Mouse (Mus musculus): ENCODE data around the gene Bnc1.

Bnc1 gene

DNA sequence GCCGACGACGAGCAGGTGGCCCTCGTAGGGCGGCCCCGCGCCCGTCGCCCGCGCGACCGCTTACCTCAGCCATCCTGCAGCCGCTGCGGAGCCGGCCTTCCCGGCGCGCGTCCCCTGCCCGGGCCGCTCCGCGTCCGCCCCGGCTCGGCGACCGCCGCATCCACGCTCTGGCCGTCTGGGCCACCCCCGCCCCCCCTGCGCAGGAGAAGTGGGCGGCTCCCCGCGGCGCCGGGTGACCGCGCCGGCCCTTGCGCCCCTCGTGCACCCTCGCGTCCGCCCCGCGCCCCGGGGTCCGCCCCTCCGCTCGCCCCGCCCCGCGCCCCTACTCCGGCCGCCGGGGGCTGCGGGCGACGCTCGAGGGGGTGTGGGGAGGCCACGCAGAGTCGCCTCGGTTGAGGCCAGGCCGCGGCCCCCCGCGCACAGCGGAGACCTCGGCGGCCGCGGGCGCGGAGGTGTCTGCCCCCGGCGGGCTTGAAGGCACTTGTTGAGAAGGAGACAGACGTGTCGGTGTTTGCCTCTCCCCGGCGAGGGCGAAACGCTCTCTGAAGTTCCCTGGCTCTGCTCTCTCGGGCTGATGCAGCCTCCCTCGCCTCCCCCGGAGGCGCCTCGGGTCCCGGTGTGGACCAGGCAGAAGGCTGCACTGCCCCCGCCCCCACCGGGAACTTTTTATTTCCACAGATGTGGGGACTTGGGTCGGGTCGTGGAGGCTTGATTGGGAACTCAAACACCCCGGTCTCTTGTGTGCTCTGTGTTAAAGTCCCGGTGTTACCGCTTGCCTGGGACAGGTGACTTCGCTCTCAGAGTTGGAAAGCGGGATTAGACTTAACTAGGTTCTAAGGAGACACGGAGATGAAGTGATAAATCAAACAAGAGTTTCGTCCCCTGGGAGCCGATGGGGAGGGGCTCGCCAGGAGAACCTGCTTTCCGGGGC is at the start of gene Bnc1:
TSS of gene Bnc1 (minus strand) at position 162 of the 931 bp plus-strand sequence.
- DNase-seq: peak; percentile 9

DNA sequence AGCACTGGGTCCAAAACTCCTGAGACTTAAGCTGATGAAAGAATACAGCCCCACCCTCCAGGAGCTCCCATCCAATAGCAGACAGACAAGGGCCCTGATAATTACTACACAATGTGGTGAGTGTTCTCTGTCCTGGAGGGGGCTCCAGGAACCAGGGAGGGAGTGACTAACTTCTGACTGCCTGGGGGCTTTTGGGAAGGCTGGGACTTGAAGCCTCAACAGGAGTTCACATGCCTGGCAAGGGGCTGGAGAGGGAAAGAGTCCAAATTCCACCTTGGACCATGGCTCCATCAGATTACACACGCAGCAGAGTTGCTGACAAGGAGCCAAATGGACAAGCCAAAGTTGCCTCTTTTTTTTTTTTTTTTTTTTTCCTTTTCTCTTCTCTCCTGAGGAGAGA is 41.3 kb upstream of the Bnc1 start:
- no peak for DNase-seq

DNA sequence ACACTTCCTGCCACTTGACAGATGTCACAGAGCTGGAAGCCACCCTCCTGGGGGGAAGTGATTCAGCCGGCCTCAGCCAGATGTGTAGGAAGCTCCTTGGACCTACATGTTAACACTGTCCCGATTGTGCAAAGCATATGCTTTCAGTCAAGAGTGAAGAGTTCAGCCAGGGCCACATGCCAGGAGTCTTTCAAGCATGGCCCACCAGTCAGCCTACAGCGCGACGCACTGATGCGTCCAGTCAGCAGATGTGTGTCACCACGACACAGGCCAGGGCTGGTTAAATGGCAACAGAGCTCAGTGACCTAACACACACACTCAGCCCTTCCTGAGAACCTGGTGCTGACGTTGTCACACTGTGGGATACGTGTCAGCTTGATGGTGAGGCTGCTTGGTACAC is 37.6 kb upstream of the Bnc1 start:
- DNase-seq: no peak

DNA sequence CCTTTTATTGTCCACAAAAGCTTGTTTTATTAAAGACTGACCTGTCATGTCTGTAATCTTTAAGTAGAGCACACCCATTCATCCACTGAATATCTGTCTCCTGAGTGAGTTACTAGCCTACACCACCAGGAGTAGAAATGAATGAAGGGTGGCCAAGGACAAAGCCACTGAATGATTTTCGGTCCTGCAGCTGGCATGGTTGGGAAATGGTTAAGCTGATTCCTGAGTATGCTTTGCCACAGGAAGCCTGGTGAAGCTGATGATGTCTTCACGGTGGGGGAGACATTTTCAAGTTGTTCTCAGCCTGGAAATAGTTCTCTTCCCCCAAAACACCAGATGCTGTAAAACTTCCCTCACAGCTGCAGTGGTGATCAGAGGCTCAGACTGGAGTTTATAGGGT is 33.7 kb upstream of the Bnc1 start:
- DNase-seq: no peak

DNA sequence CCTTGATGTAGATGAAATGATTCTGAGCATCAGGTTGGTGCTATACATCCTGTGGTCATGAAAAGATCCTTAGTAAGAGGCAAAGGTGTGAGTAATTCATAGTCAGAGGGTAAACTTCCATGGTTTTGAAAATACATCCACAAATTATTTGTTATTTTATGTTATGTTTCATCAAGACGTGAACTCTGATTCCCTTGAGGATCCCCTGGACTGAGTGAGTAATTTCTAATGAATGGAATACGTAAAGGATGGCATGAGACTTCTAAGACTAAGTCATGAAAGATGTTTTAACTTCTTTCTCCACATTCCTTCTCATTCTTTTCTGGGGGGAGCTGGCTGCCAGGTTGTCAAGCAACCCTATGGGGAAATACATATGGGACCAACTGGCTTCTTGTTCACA is 31.6 kb upstream of the Bnc1 start:
- DNase-seq: no peak

DNA sequence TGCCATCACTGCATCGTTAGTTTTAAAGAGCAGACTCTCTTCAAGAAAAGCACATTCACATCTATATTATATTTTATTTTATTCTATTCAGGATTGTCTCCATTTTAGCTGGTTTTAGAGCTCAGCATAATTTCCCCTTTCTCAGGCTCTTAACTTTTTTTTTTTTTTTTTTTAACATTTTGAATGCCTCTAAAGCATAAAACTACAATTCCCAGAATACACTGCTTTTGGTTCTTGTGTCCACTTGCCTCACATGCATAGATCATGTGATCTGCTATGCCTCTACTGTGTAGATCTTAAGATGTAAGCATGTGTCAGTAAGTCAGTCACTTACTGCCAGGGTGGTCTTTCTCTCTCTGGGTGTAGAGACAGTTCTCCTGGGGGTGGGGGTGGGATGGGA is 30.3 kb upstream of the Bnc1 start:
- DNase-seq: no peak

DNA sequence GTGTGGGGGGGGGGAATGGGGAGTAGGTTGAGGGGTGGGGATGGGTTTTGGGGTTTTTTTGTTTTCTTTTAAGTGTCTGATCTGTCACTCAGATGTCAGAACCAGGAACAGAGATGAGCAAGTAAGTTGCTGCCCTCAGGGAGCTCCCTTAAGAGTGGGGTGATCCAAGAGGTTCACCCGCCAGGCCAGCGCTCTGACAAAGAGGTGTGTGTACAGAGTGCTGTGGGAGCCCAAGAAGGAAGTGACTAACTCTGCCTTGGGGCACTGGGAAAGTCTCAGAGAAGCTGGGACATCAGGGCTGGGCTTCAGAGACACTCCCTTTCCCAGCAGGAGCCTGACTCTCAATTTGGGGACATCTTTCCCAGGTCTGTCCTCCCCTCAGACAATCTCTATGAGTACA is 25.9 kb upstream of the Bnc1 start:
- no peak for DNase-seq

DNA sequence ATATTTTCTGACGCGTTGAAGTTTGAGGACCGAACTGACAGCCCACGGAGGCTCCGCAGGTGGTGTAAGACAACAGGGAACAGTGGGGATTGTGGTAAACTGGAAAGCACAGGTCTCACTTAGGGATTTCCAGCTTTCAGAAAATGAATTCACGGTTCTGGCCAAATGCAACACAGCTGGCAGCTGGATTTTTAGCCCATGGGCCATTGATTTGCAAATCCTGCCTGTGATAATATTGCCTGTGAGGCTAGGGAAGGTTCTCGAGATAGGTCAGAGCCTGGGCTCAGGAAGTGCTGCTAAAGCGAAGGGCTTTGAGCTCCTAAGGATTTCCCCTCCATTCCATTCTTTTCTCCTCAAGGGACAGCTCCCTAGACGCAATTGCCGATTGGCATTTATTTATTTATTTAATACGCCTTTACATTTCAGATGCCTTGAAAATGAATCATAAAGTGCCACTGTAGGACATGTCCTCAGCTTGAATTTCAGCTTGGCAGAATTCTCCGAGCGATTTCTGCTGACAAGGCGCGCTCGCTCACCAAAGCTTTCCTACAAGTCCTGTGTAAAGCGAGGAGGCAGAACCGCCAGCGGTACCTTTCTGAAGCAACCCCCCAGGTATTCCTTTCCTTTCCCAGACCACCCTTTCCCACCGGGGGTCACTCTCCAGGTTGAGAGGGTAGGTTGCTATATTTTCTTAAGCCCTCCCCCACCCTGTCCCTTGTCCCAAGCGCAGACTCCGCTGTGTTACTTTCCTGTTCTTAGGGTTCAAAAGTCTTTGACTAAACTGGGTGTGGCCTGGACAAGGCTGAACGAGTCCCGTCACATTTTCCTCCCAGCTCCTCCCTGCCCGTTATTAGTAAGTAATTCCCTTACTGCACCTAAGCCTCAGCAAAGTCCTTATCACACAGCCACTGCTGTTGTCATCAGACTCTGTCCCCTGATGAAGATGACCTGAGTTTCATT is 24.9 kb upstream of the Bnc1 start:
- no peak for DNase-seq

DNA sequence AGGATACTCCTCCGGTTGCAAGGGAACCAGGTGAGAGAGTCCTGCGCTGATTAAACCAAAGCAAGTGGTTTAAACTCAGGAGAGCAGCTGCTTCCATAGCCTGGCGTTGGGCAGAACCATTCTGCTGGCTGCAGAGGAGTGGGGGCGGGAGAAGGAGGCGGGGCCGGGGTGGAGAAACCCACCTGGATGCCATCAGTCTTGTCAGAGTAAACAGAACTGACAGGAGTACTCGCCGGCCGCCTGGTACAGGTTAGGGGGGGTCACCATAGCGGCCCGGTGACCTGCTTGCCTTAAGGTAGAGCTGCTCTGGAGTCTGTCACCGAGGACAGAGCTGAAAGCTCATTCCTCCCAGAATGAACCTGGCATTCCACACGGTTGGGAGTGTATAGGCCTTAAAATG is 20.4 kb upstream of the Bnc1 start:
- peak; percentile 29 for DNase-seq

DNA sequence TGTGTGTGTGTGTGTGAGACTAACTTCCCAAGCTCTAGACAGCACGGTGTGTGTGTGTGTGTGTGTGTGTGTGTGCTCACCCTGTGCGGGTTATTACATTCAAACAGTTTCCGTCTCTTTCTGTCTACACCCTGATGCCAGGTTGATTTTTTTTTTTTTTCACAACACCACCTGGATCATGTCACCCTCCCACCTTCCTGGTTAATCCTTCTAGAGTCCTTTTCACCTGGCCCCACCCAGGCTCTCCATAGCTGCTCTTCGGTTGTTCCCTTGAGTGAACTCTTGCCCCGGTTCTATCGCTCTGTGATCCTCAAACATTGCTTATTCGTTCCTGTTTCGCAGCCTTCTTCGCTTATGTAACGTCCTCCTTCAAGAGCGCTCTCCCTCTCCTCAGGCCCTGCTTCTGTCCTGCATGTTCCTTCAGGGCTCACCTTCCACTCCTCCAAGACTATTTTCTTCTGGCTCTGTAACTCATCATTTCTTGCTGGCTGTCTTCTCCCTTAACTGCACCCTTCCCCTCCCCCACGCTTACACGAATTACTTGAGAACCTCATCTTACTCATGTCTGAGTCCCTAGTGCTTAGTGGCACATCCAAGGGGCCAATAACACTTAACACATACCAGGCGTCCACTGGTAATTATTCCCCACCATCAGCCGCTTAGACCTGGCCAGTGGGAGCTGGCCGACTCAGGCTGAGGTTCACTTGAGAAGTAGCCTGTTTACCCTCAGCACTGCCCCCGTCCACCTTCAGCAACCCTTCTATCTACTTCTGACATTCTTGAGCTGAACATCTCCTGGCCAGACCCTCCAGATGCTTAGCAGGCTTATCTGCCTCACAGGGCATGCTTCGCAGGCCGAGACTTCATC is 19.7 kb upstream of the Bnc1 start:
- DNase-seq: no peak

DNA sequence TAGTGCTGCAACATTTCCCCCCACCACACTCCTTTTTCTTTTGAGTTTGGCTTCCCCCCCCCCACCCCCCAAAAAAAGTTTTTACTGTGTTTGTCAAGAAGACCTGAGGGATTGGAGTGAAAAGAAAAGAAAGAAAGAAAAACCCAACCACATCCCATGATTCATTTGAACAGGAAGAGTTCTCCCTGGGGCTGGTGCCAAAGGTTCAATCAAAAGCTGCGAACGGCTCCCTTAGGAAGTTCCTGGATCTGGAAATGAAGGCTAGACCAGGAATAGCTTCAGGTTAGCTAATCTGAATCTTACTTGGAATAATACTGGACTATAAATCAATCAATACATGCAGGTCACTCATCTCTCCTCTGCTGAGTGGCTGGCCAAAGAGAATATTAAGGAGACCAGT is 15.1 kb upstream of the Bnc1 start:
- no peak for DNase-seq

DNA sequence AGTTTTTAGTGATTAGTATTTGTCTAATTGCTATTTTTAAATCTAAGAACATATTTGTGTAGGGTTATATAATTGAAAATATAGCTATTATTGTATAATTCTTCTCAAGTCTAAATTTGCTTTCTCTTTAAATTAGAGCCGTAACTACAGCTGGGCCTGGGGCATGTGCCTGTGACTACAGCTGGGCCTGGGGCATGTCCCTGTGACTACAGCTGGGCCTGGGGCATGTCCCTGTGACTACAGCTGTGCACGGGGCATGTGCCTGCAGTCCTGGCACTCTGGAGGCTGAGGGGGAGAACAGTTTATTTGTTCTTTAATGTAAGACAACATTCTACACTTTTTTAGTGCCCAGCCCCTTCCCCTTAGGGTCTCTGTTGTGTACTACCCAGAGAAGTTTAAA is 12.1 kb upstream of the Bnc1 start:
- DNase-seq: no peak

DNA sequence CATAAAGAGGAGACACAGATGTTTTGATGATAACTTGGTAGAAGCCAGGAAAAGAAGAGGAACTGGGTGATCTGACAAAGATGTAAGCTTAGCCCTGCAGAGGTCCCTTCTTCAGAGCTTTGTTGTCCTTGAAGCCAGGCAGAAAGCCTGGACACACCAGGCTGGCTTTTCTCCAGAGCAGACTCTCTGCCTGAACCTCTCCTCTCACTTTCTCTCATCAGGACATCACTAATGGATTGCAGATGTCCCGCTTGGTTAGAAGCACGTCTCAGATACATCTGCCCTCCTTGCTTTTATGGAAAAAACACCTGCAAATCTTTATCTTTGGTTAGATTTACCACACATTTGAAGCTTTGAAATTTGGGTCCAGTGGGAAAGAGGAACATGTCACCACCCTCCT is 7.7 kb upstream of the Bnc1 start:
- no peak for DNase-seq

DNA sequence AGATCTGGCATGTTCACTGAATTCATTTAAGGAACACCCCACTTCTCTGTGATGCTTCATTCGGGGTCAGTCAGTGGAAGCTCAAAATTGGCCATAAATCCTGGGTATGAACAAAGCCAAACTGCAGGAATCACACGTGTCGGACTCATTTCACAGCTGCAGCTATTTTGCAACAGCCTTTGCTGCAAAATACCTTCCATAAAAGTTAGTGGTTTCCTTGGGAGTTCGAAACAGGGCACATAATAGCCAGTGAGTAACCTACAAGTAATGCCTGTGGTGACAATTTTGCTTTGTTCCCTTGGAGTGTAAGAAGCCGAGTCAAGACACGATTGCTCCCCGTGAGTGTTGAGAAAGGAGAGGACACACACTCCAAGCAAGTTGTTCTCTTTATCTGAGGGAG is 7.3 kb upstream of the Bnc1 start:
- no peak for DNase-seq

DNA sequence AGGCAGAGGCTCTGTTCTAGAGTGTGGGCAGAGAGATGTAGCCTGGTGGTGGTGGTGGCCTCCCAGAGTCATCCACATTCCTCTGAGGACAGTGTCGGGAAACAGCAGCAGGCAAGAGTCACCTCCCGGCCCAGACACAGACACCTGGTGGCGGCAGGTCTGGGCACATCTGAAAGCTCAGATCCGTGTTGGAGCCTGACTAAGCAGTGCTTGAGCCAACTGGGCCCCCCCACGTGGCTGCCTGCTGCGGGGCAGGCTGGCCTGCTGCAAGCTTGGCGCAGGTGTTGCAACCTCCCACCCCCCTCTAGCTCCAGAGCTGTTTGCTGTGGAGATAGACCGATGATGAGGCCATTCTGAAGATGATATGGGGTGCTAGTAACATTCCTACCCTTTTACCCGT is 3.9 kb upstream of the Bnc1 start:
- DNase-seq: no peak

DNA sequence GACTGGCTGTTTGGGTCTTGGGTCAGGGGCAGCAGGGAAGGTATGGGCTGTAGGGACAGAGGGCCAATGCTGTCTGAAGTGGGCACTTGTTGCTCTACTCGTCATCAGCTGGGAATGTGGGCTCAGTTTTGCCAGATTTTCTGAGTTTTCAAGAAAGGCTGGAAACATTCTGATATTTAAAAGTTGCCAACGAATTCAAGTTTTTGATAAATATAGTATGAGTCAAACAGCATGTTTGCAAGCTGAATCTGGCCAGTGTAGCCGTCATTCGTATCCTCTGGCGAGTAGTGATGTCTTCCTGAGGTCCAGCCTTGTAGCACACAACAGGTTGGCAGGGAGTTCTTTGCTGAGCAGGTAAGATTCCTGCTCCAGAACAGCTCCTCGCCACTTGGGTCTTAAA is 3.0 kb upstream of the Bnc1 start:
- no peak for DNase-seq

DNA sequence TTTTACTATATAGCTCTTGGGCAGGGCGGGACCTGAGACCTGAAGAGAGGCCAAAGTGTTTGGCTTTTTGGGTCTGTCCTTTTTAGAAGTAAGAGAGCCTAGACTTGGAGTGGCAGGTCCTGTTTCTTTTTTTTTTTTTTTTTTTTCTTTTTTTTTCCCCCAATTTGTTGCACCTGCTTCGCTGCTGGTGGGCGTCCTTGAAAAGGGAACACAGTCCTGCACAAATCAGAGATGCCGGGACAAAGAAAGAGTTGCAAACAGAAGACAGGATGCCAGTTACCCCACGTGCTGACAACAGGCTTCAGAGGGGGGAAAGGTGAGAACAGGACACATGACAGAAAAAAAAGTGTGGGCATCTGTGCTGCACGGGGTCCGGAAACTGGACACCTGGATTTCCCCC is 1.0 kb upstream of the Bnc1 start:
- no peak for DNase-seq

DNA sequence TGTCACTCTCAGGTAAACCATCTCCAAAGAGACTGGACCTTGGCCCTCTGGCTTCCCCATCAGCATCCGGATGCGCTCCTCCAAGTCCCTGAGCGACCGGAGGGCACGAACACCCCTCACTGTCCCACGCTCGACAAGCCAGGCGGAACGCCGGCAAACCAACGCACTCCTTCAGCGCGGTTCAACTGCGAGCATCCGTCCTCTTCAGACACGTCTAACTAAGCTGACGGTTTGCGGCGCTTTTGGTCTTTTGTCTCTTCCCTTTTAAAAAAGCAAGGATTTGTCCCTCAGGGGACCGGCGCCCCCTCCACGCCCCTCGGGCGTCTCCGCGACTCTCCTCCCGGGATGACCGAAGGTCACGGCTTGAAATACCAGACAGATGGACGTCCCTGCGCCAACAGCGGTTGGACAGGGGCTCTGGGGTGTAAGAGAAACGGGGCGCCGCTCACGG is 456 bp downstream of the Bnc1 start:
- no peak for DNase-seq

DNA sequence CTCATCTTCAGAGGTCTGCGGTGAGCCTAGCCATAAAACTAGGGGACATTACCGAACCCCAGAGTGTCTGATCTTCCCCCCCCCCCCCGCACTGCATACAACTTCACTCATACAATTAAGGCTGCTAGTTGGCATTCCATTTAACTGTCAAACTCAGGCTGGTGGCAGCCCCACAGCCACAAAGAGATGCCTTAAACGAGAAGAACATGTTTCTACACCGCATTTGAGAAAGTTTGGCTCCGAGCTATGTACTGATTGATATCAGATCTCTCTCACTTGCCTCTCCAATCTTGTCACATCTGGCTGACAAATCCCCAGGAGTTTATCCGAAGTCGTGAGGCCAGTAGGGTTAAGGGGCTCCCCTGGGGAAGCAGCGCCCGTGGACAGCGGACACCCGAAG is 976 bp downstream of the Bnc1 start:
- no peak for DNase-seq

DNA sequence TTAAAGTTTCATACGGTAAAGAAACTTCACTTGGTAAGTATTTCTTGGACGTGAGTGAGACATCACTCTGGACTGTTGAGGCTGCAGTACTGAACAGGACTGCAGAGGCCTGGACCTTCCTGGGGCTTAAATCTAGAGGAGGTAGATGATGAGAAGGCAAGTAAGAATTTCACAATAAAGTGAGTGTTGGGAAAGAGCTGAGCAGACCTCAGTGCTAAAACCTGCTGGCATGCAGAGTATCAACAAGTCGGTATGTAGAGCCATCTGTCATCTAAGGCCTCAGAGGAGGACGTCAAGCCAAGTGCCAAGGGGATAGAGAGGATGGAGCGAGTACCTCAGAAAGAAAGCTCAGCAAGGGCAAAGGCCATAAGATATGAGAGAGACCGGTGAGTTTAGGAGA is 8.4 kb downstream of the Bnc1 start:
- no peak for DNase-seq

DNA sequence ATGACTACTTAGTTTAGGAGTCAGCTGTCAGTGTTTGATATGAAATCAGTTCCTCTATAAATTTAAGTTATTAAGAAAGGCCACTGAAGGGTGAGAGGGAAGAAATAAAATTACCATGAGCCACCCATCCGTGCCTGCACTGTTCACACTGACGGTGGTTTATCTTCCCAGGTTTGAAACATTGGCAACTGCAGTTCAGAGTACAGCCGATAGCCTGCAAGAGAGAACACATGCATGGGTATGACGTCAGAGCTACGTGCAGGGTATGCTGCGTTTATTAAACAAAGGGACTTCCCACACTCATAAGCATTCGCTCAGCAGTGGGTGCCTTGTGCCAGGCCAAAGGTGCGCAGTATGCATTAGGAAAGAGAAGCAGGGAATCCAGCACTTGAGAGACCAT is 13.8 kb downstream of the Bnc1 start:
- no peak for DNase-seq

DNA sequence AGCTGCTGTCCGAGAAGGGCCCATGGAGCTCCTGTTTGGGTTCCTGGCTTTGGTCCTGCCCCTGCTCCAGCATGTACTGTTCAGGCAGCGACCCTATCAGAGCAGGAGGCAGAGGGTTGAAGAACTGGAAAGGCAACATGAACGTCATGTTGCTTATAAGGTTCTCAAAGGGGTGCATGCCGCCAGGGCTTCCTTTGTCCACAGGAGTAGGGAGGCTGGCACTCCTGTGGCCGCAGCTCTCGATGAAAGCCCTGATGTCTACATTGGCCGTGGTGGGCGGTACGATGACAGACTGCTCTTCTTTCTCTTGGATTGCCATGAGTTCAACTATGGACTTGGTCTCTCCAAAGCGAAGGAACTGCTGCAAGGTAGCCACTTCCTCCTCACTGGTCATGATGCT is 17.5 kb downstream of the Bnc1 start:
- DNase-seq: no peak

DNA sequence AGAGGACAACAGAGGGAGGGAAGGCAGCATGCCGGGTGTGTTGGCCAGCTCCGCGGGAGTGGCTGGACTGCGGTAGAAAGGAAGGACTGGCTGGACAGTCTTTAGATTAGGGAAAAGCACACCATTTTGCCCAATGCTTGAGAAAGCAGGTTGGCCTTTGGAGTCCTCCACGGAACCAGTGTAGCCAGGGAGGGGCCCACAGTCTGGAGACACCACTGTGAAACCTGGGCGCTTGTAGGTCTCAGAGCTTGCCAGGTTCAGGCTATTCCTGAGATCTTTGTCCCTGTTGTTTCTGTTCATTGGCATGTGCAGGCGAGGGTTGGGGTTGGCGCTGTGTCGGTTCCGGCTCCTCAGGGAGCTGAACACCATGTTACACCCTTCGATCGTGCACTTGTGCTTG is 18.2 kb downstream of the Bnc1 start:
- DNase-seq: no peak
